Mouse (Mus musculus): ENCODE measurements around the gene Dnm3. TPM values are rescaled to one million over a fixed set of nuclear protein-coding genes. Genes with fewer than 3 reads are reported as not detected.

Dnm3 gene
- total and polyA plus RNA-seq, 3 experiments = not detected

DNA sequence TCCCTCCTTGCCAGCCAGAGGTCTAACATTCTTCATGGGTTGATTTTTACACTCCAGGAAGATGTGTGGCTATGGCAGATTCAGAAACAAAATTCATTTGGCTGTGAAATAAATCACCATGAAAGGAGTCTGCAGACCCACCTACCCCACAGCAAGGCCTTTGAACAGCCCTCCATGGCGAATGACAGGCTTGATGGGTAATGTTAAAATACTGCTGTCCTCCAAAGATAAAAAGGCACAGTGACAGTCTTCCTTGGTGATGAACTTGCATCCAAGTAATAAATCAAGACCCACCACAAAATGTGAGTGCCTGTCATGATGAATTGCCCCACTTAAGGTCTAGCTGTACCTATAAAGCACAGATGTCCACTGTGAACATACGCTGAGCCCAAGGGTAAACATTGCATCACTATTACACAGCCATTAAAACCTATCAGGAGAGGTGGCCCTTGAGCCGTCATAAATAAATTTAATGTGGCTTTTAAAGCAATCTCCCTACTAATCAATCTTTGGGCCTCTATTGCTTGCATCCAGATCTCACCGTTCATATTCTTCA is 131.3 kb downstream of the Dnm3 start:
- no peak overlapping the region for H3K4me3 ChIP-seq (ENCODE audit: control insufficient read depth in 1 of 2, insufficient read depth in 1 of 2, low read depth in 2 of 2, low read length in 2 of 2)
- TF ChIP-seq USF2 (IDR thresholded peaks at IDR 0.05; ENCODE audit: borderline replicate concordance in 1 of 2, insufficient read depth in 1 of 2, low read depth in 1 of 2, low read length in 2 of 2) (no peak), CHD1 (IDR thresholded peaks at IDR 0.05; ENCODE audit: low read depth, low read length) (no peak), NRF1 (IDR thresholded peaks at IDR 0.05; ENCODE audit: insufficient read depth, low read depth, low read length, poor library complexity, severe bottlenecking) (no peak), ZNF384 (IDR thresholded peaks at IDR 0.05; ENCODE audit: low read depth, low read length) (no peak), ZC3H11A (IDR thresholded peaks at IDR 0.05; ENCODE audit: low read depth, low read length) (no peak), EP300 (IDR thresholded peaks at IDR 0.05; ENCODE audit: low read depth in 1 of 2, low read length in 2 of 2) (no peak), CTCF (IDR thresholded peaks at IDR 0.05 in 2 of 3, conservative IDR thresholded peaks at IDR 0.05 in 1 of 3; ENCODE audit: control insufficient read depth in 1 of 3, insufficient read depth in 1 of 3, low read depth in 2 of 3, low read length in 3 of 3, poor library complexity in 1 of 3, severe bottlenecking in 1 of 3) (no peak), SMC3 (IDR thresholded peaks at IDR 0.05; ENCODE audit: low read depth, low read length) (no peak), MAX (IDR thresholded peaks at IDR 0.05; ENCODE audit: low read length) (no peak), JUND (IDR thresholded peaks at IDR 0.05; ENCODE audit: low read depth, low read length) (no peak), CHD2 (IDR thresholded peaks at IDR 0.05; ENCODE audit: low read length) (no peak)
- no peaks in the 10 kb centered on the region for H3K79me2 ChIP-seq (ENCODE audit: control insufficient read depth, insufficient read depth, low read length, poor library complexity)
- H3K27me3 ChIP-seq (ENCODE audit: control insufficient read depth in 1 of 2, insufficient read depth in 2 of 2, low read length in 2 of 2) = no peaks in the 10 kb centered on the region; a peak in 1 of 4 replicates
- DNase-seq (ENCODE audit: low read depth, low spot score) = no peak
- H3K9ac ChIP-seq (ENCODE audit: control insufficient read depth, low read depth, low read length, poor library complexity, severe bottlenecking) = no peak overlapping the region
- H3K9me3 ChIP-seq (replicated peaks; ENCODE audit: insufficient read depth, low read length) = no peaks in the 10 kb centered on the region
- no peaks in the 10 kb centered on the region for H3K36me3 ChIP-seq (ENCODE audit: control insufficient read depth in 1 of 2, insufficient read depth in 2 of 2, low read length in 2 of 2)
- no peak overlapping the region for H3K27ac ChIP-seq (ENCODE audit: control insufficient read depth, low read depth, low read length)
- no peaks in the 10 kb centered on the region for H3K4me1 ChIP-seq (ENCODE audit: control insufficient read depth in 1 of 2, insufficient read depth in 2 of 2, low read length in 2 of 2)

DNA sequence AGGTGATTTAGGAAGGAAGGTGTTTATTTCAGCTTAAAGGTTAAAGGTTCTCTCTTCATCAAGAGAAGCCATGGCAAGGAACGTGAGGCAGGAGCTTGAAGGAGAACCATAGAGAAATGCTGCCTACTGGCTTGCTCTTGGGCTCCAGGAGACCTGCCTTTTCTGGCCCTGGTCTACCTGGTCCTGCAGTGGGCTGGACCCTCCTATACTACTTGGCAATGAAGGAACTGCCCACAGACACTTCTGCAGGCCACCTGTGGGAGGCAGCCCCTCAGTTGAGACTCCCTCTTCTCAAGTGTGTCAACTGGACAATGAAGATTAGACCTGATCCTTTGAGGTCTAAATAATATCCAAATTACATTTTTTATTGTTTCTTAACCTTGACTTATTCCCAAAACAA is 140.7 kb downstream of the Dnm3 start:
- Histone ChIP-seq H3K27me3 (ENCODE audit: control insufficient read depth in 1 of 2, insufficient read depth in 2 of 2, low read length in 2 of 2) (peaks cover 2% of the 10 kb centered on the region in 2 experiments; a peak in 3 of 4 replicates), H3K9ac (ENCODE audit: control insufficient read depth, low read depth, low read length, poor library complexity, severe bottlenecking) (no peak overlapping the region), H3K27ac (ENCODE audit: control insufficient read depth, low read depth, low read length) (no peak overlapping the region), H3K4me3 (ENCODE audit: control insufficient read depth in 1 of 2, insufficient read depth in 1 of 2, low read depth in 2 of 2, low read length in 2 of 2) (no peak overlapping the region), H3K4me1 (ENCODE audit: control insufficient read depth in 1 of 2, insufficient read depth in 2 of 2, low read length in 2 of 2) (no peaks in the 10 kb centered on the region), H3K79me2 (ENCODE audit: control insufficient read depth, insufficient read depth, low read length, poor library complexity) (no peaks in the 10 kb centered on the region), H3K9me3 (replicated peaks; ENCODE audit: insufficient read depth, low read length) (no peaks in the 10 kb centered on the region), H3K36me3 (ENCODE audit: control insufficient read depth in 1 of 2, insufficient read depth in 2 of 2, low read length in 2 of 2) (no peaks in the 10 kb centered on the region)
- TF ChIP-seq USF1 (IDR thresholded peaks at IDR 0.05; ENCODE audit: low read depth, low read length) (no peak), SIN3A (IDR thresholded peaks at IDR 0.05; ENCODE audit: low read length) (no peak), MYC (IDR thresholded peaks at IDR 0.05; ENCODE audit: low read depth, low read length) (no peak), MAX (IDR thresholded peaks at IDR 0.05; ENCODE audit: low read length) (no peak), TAL1 (IDR thresholded peaks at IDR 0.05; ENCODE audit: low read length) (no peak), SMC3 (IDR thresholded peaks at IDR 0.05; ENCODE audit: low read depth, low read length) (no peak), CHD1 (IDR thresholded peaks at IDR 0.05; ENCODE audit: low read depth, low read length) (no peak), BHLHE40 (IDR thresholded peaks at IDR 0.05; ENCODE audit: borderline replicate concordance, low read depth, low read length) (no peak), RCOR1 (IDR thresholded peaks at IDR 0.05; ENCODE audit: low read depth, low read length) (no peak)
- DNase-seq (ENCODE audit: low read depth, low spot score) = no peak
